Mouse (Mus musculus) MEL (cell line): ENCODE measurements at regions not wholly inside any gene's neighbourhood (a gene's known extent, or its start where the extent isn't known, plus 50 kb on each side); places are given as distances from the start of the nearest gene placed in this dataset.

Experiments
- CTCF ChIP-seq, 3 experiments: IDR thresholded peaks in 2 of 3; conservative IDR thresholded peaks in 1 of 3; 2 replicates each; pipeline ENCODE4 v1.5.1; 2011 to 2012; ENCODE audit warnings: low read length in 3 of 3, low read depth in 2 of 3, mild to moderate bottlenecking in 2 of 3, improper control_type of control experiment in 1 of 3, inconsistent platforms in 1 of 3, mixed read lengths in 1 of 3, moderate library complexity in 1 of 3; ENCODE audit not compliant: control insufficient read depth in 1 of 3, insufficient read depth in 1 of 3, poor library complexity in 1 of 3, severe bottlenecking in 1 of 3
- EP300 ChIP-seq, 2 experiments: IDR thresholded peaks; 2 replicates each; pipeline ENCODE4 v1.6.1; 2011; ENCODE audit warnings: improper control_type of control experiment in 2 of 2, low read length in 2 of 2, low read depth in 1 of 2, mild to moderate bottlenecking in 1 of 2
- GATA1 ChIP-seq: IDR thresholded peaks from 2 replicates; pipeline ENCODE4 v1.6.1; 2011; ENCODE audit warnings: low read depth, low read length, improper control_type of control experiment
- HCFC1 ChIP-seq: IDR thresholded peaks from 2 replicates; pipeline ENCODE4 v1.6.1; 2012; ENCODE audit warnings: low read depth, mild to moderate bottlenecking, inconsistent platforms, low read length, improper control_type of control experiment, moderate library complexity
- MYB ChIP-seq: IDR thresholded peaks from 2 replicates; pipeline ENCODE4 v1.6.1; 2011; ENCODE audit warnings: mild to moderate bottlenecking, low read depth, low read length, improper control_type of control experiment
- POLR2A ChIP-seq, 2 experiments: IDR thresholded peaks; 2 replicates each; pipeline ENCODE4 v1.6.1; 2011 to 2012; ENCODE audit warnings: low read length in 2 of 2, mild to moderate bottlenecking in 2 of 2, control low read depth in 1 of 2, improper control_type of control experiment in 1 of 2, low read depth in 1 of 2, moderate library complexity in 1 of 2; ENCODE audit not compliant: control insufficient read depth in 1 of 2, insufficient read depth in 1 of 2, poor library complexity in 1 of 2

- no peak for TF ChIP-seq CTCF (IDR thresholded peaks at IDR 0.05 in 2 of 3, conservative IDR thresholded peaks at IDR 0.05 in 1 of 3; ENCODE audit: control insufficient read depth in 1 of 3, insufficient read depth in 1 of 3, low read depth in 2 of 3, low read length in 3 of 3, poor library complexity in 1 of 3, severe bottlenecking in 1 of 3)
- TF ChIP-seq GATA1, result no peak
- TF ChIP-seq HCFC1, result no peak
- TF ChIP-seq POLR2A (IDR thresholded peaks at IDR 0.05; ENCODE audit: control insufficient read depth in 1 of 2, insufficient read depth in 1 of 2, low read depth in 1 of 2, low read length in 2 of 2, poor library complexity in 1 of 2), result no peak
- TF ChIP-seq EP300 (IDR thresholded peaks at IDR 0.05; ENCODE audit: low read depth in 1 of 2, low read length in 2 of 2), result no peak
- no peak for TF ChIP-seq MYB
Measured at GRCm38 (mm10) chrX:158694191-158694590, 515.9 kb upstream of the Rps6ka3 start.
